Mouse (Mus musculus): ENCODE results near the gene Lztr1. TPM values are rescaled to one million over a fixed set of nuclear protein-coding genes. Genes with fewer than 3 reads are reported as not detected.

The Lztr1 gene
- polyA plus RNA-seq, 1 experiment from 2014 or later = 140 TPM

Other genes with a start within 250 kb of the Lztr1 start
- 85.8 and 111 TPM in 2 replicates for gene Tmem191c, start 232.6 kb upstream of the Lztr1 start, polyA plus RNA-seq (2015; fragmentation: Nextera tagmentation; extraction: Ambion mirVana)
- 4.4 and 6.0 TPM in 2 replicates for gene Serpind1, start 177.3 kb upstream of the Lztr1 start, polyA plus RNA-seq (2015; fragmentation: Nextera tagmentation; extraction: Ambion mirVana)
- 24.2 and 24.4 TPM in 2 replicates for gene Snap29, start 102.7 kb upstream of the Lztr1 start, polyA plus RNA-seq (2015; fragmentation: Nextera tagmentation; extraction: Ambion mirVana)
- gene Pi4ka, start 102.4 kb upstream of the Lztr1 start, polyA plus RNA-seq (2015; fragmentation: Nextera tagmentation; extraction: Ambion mirVana) = 58.1 and 70.6 TPM in 2 replicates
- 74.3 and 74.6 TPM in 2 replicates for gene Crkl, start 56.7 kb upstream of the Lztr1 start, polyA plus RNA-seq (2015; fragmentation: Nextera tagmentation; extraction: Ambion mirVana)
- gene Aifm3, start 19.1 kb upstream of the Lztr1 start, polyA plus RNA-seq (2015; fragmentation: Nextera tagmentation; extraction: Ambion mirVana) = 13.4 and 14.8 TPM in 2 replicates
- gene Thap7, start 22.4 kb downstream of the Lztr1 start, polyA plus RNA-seq (2015; fragmentation: Nextera tagmentation; extraction: Ambion mirVana) = 65.1 and 65.8 TPM in 2 replicates
- gene Lrrc74b, start 52.6 kb downstream of the Lztr1 start, polyA plus RNA-seq (2015; fragmentation: Nextera tagmentation; extraction: Ambion mirVana) = 1.7 and 1.8 TPM in 2 replicates
- gene P2rx6, start 53.2 kb downstream of the Lztr1 start, polyA plus RNA-seq (2015; fragmentation: Nextera tagmentation; extraction: Ambion mirVana) = 3.0 and 3.2 TPM in 2 replicates
- gene Slc7a4, start 74.5 kb downstream of the Lztr1 start, polyA plus RNA-seq (2015; fragmentation: Nextera tagmentation; extraction: Ambion mirVana) = 53.9 and 54.6 TPM in 2 replicates
- 23.6 and 30.4 TPM in 2 replicates for gene Smpd4, start 110.7 kb downstream of the Lztr1 start, polyA plus RNA-seq (2015; fragmentation: Nextera tagmentation; extraction: Ambion mirVana)
- gene Ccdc74a, start 137.8 kb downstream of the Lztr1 start, polyA plus RNA-seq (2015; fragmentation: Nextera tagmentation; extraction: Ambion mirVana) = 16.6 and 18.0 TPM in 2 replicates
- gene Med15, start 224.2 kb downstream of the Lztr1 start, polyA plus RNA-seq (2015; fragmentation: Nextera tagmentation; extraction: Ambion mirVana) = 43.2 and 52.6 TPM in 2 replicates